Mouse (Mus musculus): Measurements from ENCODE around the gene Ptges. TPM values are rescaled to one million over a fixed set of nuclear protein-coding genes. Genes with fewer than 3 reads are reported as not detected.

The Ptges gene
- polyA plus RNA-seq, 1 experiment, result 3.9 TPM

DNA sequence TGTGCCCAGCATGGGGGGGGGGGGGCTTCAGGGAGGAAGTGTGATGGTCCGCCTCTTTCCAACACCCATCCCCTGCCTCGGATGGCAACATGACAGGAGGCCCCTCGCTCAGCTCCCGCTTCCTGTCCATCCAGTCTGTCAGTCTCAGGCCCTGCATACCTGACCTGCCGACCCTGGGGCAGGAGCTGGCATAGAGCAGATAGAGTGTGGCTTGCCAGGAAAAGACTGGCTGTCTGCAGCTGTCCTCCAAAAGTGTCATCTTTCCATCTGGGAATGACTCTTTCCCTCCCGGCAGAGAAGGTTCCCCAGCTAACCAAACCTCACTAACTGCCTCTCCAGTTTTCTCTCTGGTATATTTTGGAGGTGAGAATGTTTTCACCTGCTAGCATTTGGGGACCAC lies 79.1 kb downstream of the Ptges start:
- Histone ChIP-seq H3K36me3 (ENCODE audit: control insufficient read depth, insufficient read depth, low read length) (no peaks in the 10 kb centered on the region), H3K27ac (ENCODE audit: control insufficient read depth, insufficient read depth, low read depth, low read length) (no peak overlapping the region), H3K4me1 (ENCODE audit: control insufficient read depth, insufficient read depth, low read length) (no peaks in the 10 kb centered on the region; the same call in 1 of the 2 replicates), H3K4me3 (ENCODE audit: control insufficient read depth, low read depth, low read length) (no peak overlapping the region), H3K27me3 (ENCODE audit: control insufficient read depth, insufficient read depth, low read length) (no peaks in the 10 kb centered on the region)
- TF ChIP-seq CTCF (IDR thresholded peaks at IDR 0.05; ENCODE audit: control insufficient read depth, insufficient read depth, insufficient replicate concordance, low read depth, low read length) (no peak), POLR2A (IDR thresholded peaks at IDR 0.05; ENCODE audit: control insufficient read depth, low read depth, low read length) (no peak)

- Histone ChIP-seq H3K27me3 (ENCODE audit: control insufficient read depth, insufficient read depth, low read length) (no peaks in the 10 kb centered on the region; the same call in 1 of the 2 replicates), H3K27ac (ENCODE audit: control insufficient read depth, insufficient read depth, low read depth, low read length) (no peak overlapping the region), H3K4me1 (ENCODE audit: control insufficient read depth, insufficient read depth, low read length) (peaks cover 5% of the 10 kb centered on the region), H3K4me3 (ENCODE audit: control insufficient read depth, low read depth, low read length) (no peak overlapping the region), H3K36me3 (ENCODE audit: control insufficient read depth, insufficient read depth, low read length) (no peaks in the 10 kb centered on the region)
- no peak for TF ChIP-seq CTCF (IDR thresholded peaks at IDR 0.05; ENCODE audit: control insufficient read depth, insufficient read depth, insufficient replicate concordance, low read depth, low read length)
- no peak for TF ChIP-seq POLR2A (IDR thresholded peaks at IDR 0.05; ENCODE audit: control insufficient read depth, low read depth, low read length)
These were observed 81.5 kb downstream of the Ptges start for GRCm38 (mm10) chr2:30848184-30848583.

GRCm38 (mm10) chr2:30846723-30847122 lies 82.9 kb downstream of the Ptges start:
- TF ChIP-seq CTCF (IDR thresholded peaks at IDR 0.05; ENCODE audit: control insufficient read depth, insufficient read depth, insufficient replicate concordance, low read depth, low read length) (no peak), POLR2A (IDR thresholded peaks at IDR 0.05; ENCODE audit: control insufficient read depth, low read depth, low read length) (no peak)
- Histone ChIP-seq H3K27me3 (ENCODE audit: control insufficient read depth, insufficient read depth, low read length) (no peaks in the 10 kb centered on the region; the same call in 1 of the 2 replicates), H3K36me3 (ENCODE audit: control insufficient read depth, insufficient read depth, low read length) (no peaks in the 10 kb centered on the region), H3K4me1 (ENCODE audit: control insufficient read depth, insufficient read depth, low read length) (peaks cover 5% of the 10 kb centered on the region), H3K27ac (ENCODE audit: control insufficient read depth, insufficient read depth, low read depth, low read length) (no peak overlapping the region), H3K4me3 (ENCODE audit: control insufficient read depth, low read depth, low read length) (no peak overlapping the region)

GRCm38 (mm10) chr2:30846236-30846635 lies 83.4 kb downstream of the Ptges start:
- Histone ChIP-seq H3K27ac (ENCODE audit: control insufficient read depth, insufficient read depth, low read depth, low read length) (no peak overlapping the region), H3K4me1 (ENCODE audit: control insufficient read depth, insufficient read depth, low read length) (peaks cover 5% of the 10 kb centered on the region), H3K36me3 (ENCODE audit: control insufficient read depth, insufficient read depth, low read length) (no peaks in the 10 kb centered on the region), H3K27me3 (ENCODE audit: control insufficient read depth, insufficient read depth, low read length) (no peaks in the 10 kb centered on the region; the same call in 1 of the 2 replicates), H3K4me3 (ENCODE audit: control insufficient read depth, low read depth, low read length) (no peak overlapping the region)
- no peak for TF ChIP-seq POLR2A (IDR thresholded peaks at IDR 0.05; ENCODE audit: control insufficient read depth, low read depth, low read length)
- TF ChIP-seq CTCF (IDR thresholded peaks at IDR 0.05; ENCODE audit: control insufficient read depth, insufficient read depth, insufficient replicate concordance, low read depth, low read length), result no peak

- Histone ChIP-seq H3K27ac (ENCODE audit: control insufficient read depth, insufficient read depth, low read depth, low read length) (no peak overlapping the region), H3K4me1 (ENCODE audit: control insufficient read depth, insufficient read depth, low read length) (peaks cover 5% of the 10 kb centered on the region), H3K27me3 (ENCODE audit: control insufficient read depth, insufficient read depth, low read length) (no peaks in the 10 kb centered on the region; the same call in 1 of the 2 replicates), H3K36me3 (ENCODE audit: control insufficient read depth, insufficient read depth, low read length) (no peaks in the 10 kb centered on the region), H3K4me3 (ENCODE audit: control insufficient read depth, low read depth, low read length) (peak overlapping the region; percentile 12)
- TF ChIP-seq CTCF (IDR thresholded peaks at IDR 0.05; ENCODE audit: control insufficient read depth, insufficient read depth, insufficient replicate concordance, low read depth, low read length) (no peak), POLR2A (IDR thresholded peaks at IDR 0.05; ENCODE audit: control insufficient read depth, low read depth, low read length) (no peak)
These were observed 84.3 kb downstream of the Ptges start for GRCm38 (mm10) chr2:30845152-30846070.

GRCm38 (mm10) chr2:30842615-30843014 lies 87.0 kb downstream of the Ptges start:
- Histone ChIP-seq H3K4me1 (ENCODE audit: control insufficient read depth, insufficient read depth, low read length) (peaks cover 5% of the 10 kb centered on the region), H3K27me3 (ENCODE audit: control insufficient read depth, insufficient read depth, low read length) (no peaks in the 10 kb centered on the region; the same call in 1 of the 2 replicates), H3K36me3 (ENCODE audit: control insufficient read depth, insufficient read depth, low read length) (no peaks in the 10 kb centered on the region), H3K27ac (ENCODE audit: control insufficient read depth, insufficient read depth, low read depth, low read length) (no peak overlapping the region), H3K4me3 (ENCODE audit: control insufficient read depth, low read depth, low read length) (no peak overlapping the region)
- TF ChIP-seq CTCF (IDR thresholded peaks at IDR 0.05; ENCODE audit: control insufficient read depth, insufficient read depth, insufficient replicate concordance, low read depth, low read length) (no peak), POLR2A (IDR thresholded peaks at IDR 0.05; ENCODE audit: control insufficient read depth, low read depth, low read length) (no peak)

Other genes starting within 250 kb of the Ptges start
- gene 1700001O22Rik, start 126.2 kb downstream of the Ptges start, polyA plus RNA-seq (2012; rRNA removed), result 905 and 964 TPM in 2 replicates
- 49.5 and 53.9 TPM in 2 replicates for gene Ntmt1, start 122.0 kb downstream of the Ptges start, polyA plus RNA-seq (2012; rRNA removed)
- 9.3 and 10.5 TPM in 2 replicates for gene Asb6, start 99.5 kb downstream of the Ptges start, polyA plus RNA-seq (2012; rRNA removed)
- 1.0 and 1.5 TPM in 2 replicates for gene Prrx2, start 94.9 kb downstream of the Ptges start, polyA plus RNA-seq (2012; rRNA removed)
- 12.9 and 14.0 TPM in 2 replicates for gene Tor1b, start 23.1 kb upstream of the Ptges start, polyA plus RNA-seq (2012; rRNA removed)
- gene Tor1a, start 38.1 kb upstream of the Ptges start, polyA plus RNA-seq (2012; rRNA removed), result 10.5 and 11.1 TPM in 2 replicates
- gene BC005624, start 52.3 kb upstream of the Ptges start, polyA plus RNA-seq (2012; rRNA removed), result 19.9 and 23.7 TPM in 2 replicates
- gene Usp20, start 52.4 kb upstream of the Ptges start, polyA plus RNA-seq (2012; rRNA removed), result 68.1 and 76.9 TPM in 2 replicates
- gene Fnbp1, start 212.1 kb upstream of the Ptges start, polyA plus RNA-seq (2012; rRNA removed), result 6.3 and 7.3 TPM in 2 replicates
- gene Gpr107, start 222.5 kb upstream of the Ptges start, polyA plus RNA-seq (2012; rRNA removed), result 33.5 and 34.5 TPM in 2 replicates

All from testis, adult 2 months (tissue).